Mouse (Mus musculus): Measurements from ENCODE around the gene 4921539E11Rik.

The 4921539E11Rik gene

DNA sequence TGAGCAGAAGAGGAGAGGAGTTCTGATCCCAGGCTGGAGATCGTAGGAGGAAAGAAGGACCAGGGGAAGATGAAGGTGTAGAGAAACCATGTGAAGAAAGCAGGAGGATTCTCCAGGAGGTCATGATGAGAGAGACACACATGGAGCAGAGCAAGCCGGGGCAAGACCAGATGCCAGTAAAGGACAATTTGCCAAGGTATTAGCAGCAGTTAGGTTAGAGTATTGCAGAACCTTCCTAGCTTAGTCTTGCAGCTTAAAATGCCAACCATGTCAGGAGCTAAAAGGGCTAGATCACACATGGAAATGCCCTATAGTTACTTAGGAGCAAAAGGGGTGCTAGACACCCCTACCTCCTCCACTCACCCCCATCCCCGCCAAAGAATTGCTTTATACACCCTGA lies 43.4 kb downstream of the 4921539E11Rik start:
- no peak for DNase-seq (ENCODE audit: low spot score in 2 of 2)

GRCm38 (mm10) chr4:103232156-103232555 lies 58.5 kb downstream of the 4921539E11Rik start:
- no peak for DNase-seq (ENCODE audit: low spot score in 2 of 2)

- no peak for DNase-seq (ENCODE audit: low spot score in 2 of 2)
Observed at GRCm38 (mm10) chr4:103222854-103223253, 67.8 kb downstream of the 4921539E11Rik start.

GRCm38 (mm10) chr4:103221789-103222188 lies 68.9 kb downstream of the 4921539E11Rik start:
- no peak for DNase-seq (ENCODE audit: low spot score in 2 of 2)

DNA sequence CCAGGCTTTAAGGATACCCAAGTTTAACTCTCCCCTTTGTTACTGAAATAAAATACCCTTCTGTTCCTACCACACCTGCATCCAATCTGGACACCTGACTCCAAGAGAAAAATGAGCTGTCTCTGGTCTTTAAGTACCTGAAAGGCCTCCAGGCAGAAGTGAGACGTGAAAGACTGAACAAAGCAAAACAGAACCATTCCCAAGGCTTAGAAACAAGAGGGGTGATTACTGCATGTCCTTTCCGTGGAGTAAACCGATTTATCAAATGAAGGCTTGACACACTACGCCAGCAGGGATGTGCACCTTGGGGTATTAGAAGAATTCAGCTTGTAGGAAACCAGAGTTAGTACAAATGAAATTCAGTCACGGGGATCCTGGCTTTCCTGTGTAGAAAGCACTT lies 71.7 kb downstream of the 4921539E11Rik start:
- DNase-seq (ENCODE audit: low spot score in 2 of 2): no peak

- DNase-seq (ENCODE audit: low spot score in 2 of 2): no peak
Observed at GRCm38 (mm10) chr4:103216046-103216445, 74.6 kb downstream of the 4921539E11Rik start.

GRCm38 (mm10) chr4:103214925-103215820 lies 75.5 kb downstream of the 4921539E11Rik start, which contains the start of gene Slc35d1:
Slc35d1 (minus strand) TSS chr4:103215164.
- DNase-seq (ENCODE audit: low spot score in 2 of 2): peak; percentile 67 to 76

DNA sequence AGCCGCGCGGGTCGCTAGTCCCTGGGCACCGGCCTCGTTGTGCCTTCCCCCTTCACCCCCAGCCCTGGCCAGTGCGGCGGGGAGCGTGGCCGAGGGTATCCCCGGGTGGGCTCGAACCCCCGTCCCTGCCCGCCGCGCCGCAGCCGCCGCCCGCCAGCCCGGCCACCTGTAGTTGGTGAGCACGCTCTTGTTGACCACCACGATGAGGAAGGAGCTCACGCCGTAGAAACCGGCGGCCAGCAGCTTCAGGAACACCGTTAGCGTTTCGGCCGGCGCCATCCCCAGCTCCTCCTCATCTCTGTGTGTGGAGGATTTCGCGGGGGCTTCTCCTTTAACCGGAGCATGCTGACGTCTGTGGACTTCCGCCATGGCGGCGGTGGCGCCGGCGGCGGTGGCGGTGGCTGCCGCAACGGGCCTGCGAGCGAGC lies 76.2 kb downstream of the 4921539E11Rik start:
- peak; percentile 66 to 74 for DNase-seq (ENCODE audit: low spot score in 2 of 2)

DNA sequence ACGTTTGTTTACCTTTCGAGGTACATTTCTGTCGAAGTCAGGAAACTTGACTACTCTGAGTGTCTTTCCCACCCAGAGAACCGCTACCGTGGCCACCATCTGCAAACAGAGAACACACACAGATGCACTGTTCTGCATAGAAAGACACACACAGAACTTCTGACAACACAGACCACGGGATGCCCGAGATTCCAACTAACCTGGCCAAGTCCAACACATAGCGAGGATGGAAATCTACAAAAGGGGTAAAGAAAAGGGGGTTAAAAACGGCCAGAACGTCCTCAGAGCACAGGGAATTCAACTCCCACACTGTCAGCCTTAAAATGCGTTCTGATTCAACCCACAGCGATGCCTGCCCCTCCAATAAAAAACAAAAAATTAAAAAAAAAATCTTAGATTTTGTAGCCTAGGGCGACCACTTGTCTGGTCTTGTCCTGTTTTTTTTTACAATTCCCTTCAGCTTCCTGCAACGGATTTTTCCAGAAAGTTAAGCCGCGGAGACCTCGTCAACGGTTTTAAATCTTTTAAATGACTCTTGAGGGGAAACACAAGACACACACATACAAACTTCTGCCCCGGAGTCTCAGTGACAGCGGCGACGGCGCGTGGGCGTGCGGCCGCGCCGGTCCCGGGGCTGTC lies 76.7 kb downstream of the 4921539E11Rik start:
- DNase-seq (ENCODE audit: low spot score in 2 of 2): peak in 1 of 2 experiments; percentile 4

GRCm38 (mm10) chr4:103208553-103208952 lies 82.1 kb downstream of the 4921539E11Rik start:
- no peak for DNase-seq (ENCODE audit: low spot score in 2 of 2)

DNA sequence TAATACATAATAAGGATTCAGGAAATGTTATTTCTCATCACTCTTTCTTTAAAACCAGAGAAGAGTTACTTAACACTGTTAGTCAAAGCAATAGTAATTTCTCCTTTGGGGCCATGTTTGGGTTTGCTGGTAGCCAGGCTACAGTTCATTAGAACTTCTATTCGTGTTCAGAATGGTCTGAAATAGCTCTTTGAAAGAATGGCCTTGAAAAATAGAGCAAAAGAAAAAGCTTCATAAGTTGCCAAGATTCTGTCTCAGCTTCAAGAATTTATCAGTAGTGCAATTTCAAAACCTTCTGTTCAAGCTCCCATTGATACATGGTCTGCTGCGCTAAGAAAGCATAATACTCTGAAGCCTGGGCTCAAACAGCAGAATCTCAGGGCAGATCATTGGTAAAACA lies 87.0 kb downstream of the 4921539E11Rik start:
- no peak for DNase-seq (ENCODE audit: low spot score in 2 of 2)

DNA sequence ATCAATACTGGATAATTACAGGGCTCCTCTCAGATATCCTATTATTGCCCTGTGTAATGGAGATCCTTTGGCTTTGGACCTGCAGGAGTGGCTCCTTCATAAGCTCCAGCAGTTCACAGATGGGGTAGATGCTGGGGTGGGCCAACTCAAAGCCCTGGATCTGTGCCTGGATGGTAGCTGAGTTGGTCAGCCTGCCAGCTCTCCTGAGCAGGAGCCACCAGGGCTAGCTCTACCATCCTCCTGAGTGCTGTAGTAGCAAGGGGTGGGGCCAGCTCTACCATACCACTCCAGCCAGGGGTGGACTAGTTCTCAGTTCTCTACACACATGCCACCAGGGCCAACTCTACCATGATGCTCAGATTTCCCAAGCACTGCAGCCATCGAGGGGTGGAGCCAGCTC lies 90.6 kb downstream of the 4921539E11Rik start:
- DNase-seq (ENCODE audit: low spot score in 2 of 2): no peak

DNA sequence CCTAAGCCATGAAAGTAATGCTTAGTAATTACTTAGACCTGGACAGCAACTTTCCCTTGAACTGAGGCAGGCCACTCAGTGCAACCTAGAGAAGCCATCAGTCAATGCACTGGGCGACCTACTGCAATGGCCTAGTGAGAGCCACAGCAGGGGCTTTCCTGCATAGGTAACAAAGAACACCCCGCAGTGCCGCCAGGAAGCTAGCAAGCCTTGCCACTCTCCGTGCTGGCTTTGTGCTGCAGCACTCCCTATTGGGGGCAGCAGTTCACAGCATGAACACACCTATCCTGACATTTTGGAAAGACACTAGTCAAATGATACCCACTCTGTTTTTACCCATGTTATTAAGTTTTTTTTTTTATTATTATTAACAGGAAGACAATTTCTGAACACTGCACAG lies 91.6 kb downstream of the 4921539E11Rik start:
- no peak for DNase-seq (ENCODE audit: low spot score in 2 of 2)

GRCm38 (mm10) chr4:103197401-103197800 lies 93.3 kb downstream of the 4921539E11Rik start:
- no peak for DNase-seq (ENCODE audit: low spot score in 2 of 2)

GRCm38 (mm10) chr4:103192421-103192820 lies 98.2 kb downstream of the 4921539E11Rik start:
- no peak for DNase-seq (ENCODE audit: low spot score in 2 of 2)

GRCm38 (mm10) chr4:103188786-103189640 lies 101.7 kb downstream of the 4921539E11Rik start:
- no peak for DNase-seq (ENCODE audit: low spot score in 2 of 2)

Measured in heart, adult 9 months (tissue).